Mouse (Mus musculus): ENCODE data around the gene Gucy1a1. TPM values are rescaled to one million over a fixed set of nuclear protein-coding genes. Genes with fewer than 3 reads are reported as not detected.

Gucy1a1 gene
- polyA plus RNA-seq, 2 experiments = 6.7 to 12.3 TPM

DNA sequence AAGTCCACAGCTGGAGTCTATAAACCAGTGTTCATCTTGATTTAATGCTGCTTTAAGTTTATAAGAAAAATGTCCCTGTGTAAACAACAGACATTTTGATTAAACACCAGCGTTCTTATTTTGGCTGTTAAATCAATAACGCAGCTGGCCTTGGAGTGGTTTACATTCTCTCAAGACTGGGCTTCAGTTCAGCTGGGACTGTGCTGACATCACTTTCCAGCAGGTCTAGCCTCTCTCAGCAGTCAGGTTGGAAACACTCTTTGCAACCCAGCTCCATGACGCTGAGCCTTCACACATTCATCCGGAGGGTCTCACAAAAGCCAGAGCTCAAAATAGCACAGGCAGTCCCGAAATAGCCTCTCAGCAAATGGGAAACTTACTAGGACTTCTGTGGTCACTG, 88.4 kb downstream of the Gucy1a1 start:
- no peaks in the 10 kb centered on the region for H3K27me3 ChIP-seq (ENCODE audit: control insufficient read depth, insufficient read depth, low read length)
- no peak overlapping the region for H3K27ac ChIP-seq (replicated peaks; ENCODE audit: low read depth, low read length)
- no peak overlapping the region for H3K4me3 ChIP-seq (replicated peaks; ENCODE audit: low read length)
- H3K36me3 ChIP-seq (ENCODE audit: control insufficient read depth, insufficient read depth, low read length) = no peaks in the 10 kb centered on the region
- H3K9ac ChIP-seq (ENCODE audit: low read depth, low read length, severe bottlenecking) = no peak overlapping the region
- 40% methylated on average over 5 of the region's 5 CpGs for WGBS
- ATAC-seq (ENCODE audit: low FRiP score, low read depth) = 0 out of 2 replicates have a peak, but pooled peaks have one; percentile 34
- H3K4me1 ChIP-seq (ENCODE audit: control insufficient read depth, insufficient read depth, low read length) = peaks cover 3% of the 10 kb centered on the region; the same call in 1 of the 2 replicates
- TF ChIP-seq POLR2A (IDR thresholded peaks at IDR 0.05; ENCODE audit: borderline replicate concordance, extremely low read depth, insufficient read depth, insufficient read length) = no peak
- no peak overlapping the region for H3K4me2 ChIP-seq (replicated peaks; ENCODE audit: low read depth, low read length, severe bottlenecking)
- H3K9me3 ChIP-seq (ENCODE audit: control insufficient read depth, low read length) = no peaks in the 10 kb centered on the region
- peak; percentile 22 for DNase-seq (ENCODE audit: low spot score)

DNA sequence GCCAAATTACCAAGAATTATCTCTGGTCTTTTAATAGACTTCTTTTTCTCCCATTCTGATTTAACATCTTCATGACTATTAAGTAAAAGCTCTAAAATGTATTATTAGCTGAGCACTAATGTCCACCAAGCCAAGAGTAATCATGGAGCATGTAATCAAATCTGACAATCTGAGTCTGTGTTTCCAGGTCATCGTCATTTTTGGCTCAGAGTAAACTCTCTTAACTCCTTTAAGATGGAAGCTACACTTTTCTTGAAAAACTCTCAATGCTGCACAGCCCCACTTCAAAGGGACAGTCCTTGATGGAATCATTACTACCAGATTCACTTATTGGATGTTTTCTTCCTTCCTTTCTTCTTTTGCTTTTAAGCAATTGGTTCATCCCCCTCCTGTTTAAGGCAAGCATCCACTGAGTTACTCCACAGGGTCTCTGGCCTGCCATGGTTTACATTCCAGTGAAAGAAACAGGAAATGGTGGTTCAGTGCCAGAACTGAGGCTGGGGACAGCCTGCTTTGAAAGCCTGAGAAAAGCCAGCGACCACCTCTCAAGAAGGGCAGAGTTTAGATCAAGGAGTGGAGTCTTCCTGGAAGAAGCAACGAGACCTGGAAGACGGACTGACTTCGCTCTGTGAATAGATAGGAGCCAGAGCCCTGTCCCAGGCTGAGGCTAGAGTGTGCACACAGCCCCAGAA, 91.2 kb downstream of the Gucy1a1 start:
- Histone ChIP-seq H3K9me3 (ENCODE audit: control insufficient read depth, low read length) (no peaks in the 10 kb centered on the region), H3K36me3 (ENCODE audit: control insufficient read depth, insufficient read depth, low read length) (no peaks in the 10 kb centered on the region), H3K27me3 (ENCODE audit: control insufficient read depth, insufficient read depth, low read length) (no peaks in the 10 kb centered on the region), H3K27ac (replicated peaks; ENCODE audit: low read depth, low read length) (no peak overlapping the region), H3K4me2 (replicated peaks; ENCODE audit: low read depth, low read length, severe bottlenecking) (no peak overlapping the region), H3K4me1 (ENCODE audit: control insufficient read depth, insufficient read depth, low read length) (peaks cover 5% of the 10 kb centered on the region; the same call in 1 of the 2 replicates), H3K4me3 (replicated peaks; ENCODE audit: low read length) (no peak overlapping the region), H3K9ac (ENCODE audit: low read depth, low read length, severe bottlenecking) (no peak overlapping the region)
- DNase-seq (ENCODE audit: low spot score) (no peak), ATAC-seq (ENCODE audit: low FRiP score, low read depth) (no peak)
- no peak for TF ChIP-seq POLR2A (IDR thresholded peaks at IDR 0.05; ENCODE audit: borderline replicate concordance, extremely low read depth, insufficient read depth, insufficient read length)
- WGBS = 41% methylated on average over 5 of the region's 5 CpGs

DNA sequence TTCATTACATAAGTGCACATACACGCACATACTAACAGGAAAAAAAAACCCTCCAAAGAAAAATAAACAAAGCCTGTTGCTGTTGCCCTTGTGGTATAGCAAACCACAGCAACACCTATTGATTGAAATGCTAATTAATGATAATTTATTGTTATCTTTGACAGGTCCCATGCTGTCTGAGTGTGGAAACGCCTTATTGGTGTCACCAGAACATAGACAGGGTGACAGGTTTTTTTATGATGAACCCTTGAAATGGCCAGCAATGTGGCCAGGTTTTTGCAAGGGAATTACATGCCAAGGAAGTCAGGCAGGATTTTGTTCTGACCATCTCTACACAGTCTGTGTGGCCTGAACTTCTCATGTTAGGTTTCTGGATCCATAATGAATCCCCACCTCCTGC, 93.6 kb downstream of the Gucy1a1 start:
- ATAC-seq (ENCODE audit: low FRiP score, low read depth) = no peak
- TF ChIP-seq POLR2A (IDR thresholded peaks at IDR 0.05; ENCODE audit: borderline replicate concordance, extremely low read depth, insufficient read depth, insufficient read length) = no peak
- no peak for DNase-seq (ENCODE audit: low spot score)
- H3K27ac ChIP-seq (replicated peaks; ENCODE audit: low read depth, low read length) = 0 out of 2 replicates have a peak overlapping the region, but pooled peaks have one; percentile 2
- 43% methylated on average over 2 of the region's 2 CpGs for WGBS
- H3K9ac ChIP-seq (ENCODE audit: low read depth, low read length, severe bottlenecking) = no peak overlapping the region
- H3K36me3 ChIP-seq (ENCODE audit: control insufficient read depth, insufficient read depth, low read length) = no peaks in the 10 kb centered on the region
- H3K27me3 ChIP-seq (ENCODE audit: control insufficient read depth, insufficient read depth, low read length) = no peaks in the 10 kb centered on the region
- peaks cover 12% of the 10 kb centered on the region; the same call in 1 of the 2 replicates for H3K4me1 ChIP-seq (ENCODE audit: control insufficient read depth, insufficient read depth, low read length)
- H3K9me3 ChIP-seq (ENCODE audit: control insufficient read depth, low read length) = no peaks in the 10 kb centered on the region
- no peak overlapping the region for H3K4me2 ChIP-seq (replicated peaks; ENCODE audit: low read depth, low read length, severe bottlenecking)
- no peak overlapping the region for H3K4me3 ChIP-seq (replicated peaks; ENCODE audit: low read length)

DNA sequence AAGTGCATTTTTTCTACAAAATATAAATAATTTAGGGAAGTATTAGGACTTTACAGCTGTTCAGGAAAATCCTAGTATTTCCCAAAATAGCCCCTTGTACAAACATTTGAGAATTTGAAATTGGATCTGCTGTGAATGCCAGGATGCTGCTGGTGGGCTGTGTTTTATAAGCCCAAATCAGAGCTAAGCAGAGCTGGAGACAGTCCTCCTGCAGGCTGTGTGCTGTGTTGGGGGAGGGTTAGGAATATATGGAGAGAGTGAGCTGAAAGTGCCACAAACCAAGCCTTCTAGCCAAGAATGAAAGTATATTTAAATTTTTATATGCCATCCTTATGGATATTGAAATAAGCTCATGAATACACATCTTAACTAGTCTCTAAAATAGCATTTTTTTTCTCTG, 94.1 kb downstream of the Gucy1a1 start:
- DNase-seq (ENCODE audit: low spot score) = peak; percentile 41
- ATAC-seq (ENCODE audit: low FRiP score, low read depth) = 0 out of 2 replicates have a peak, but pooled peaks have one; percentile 51

DNA sequence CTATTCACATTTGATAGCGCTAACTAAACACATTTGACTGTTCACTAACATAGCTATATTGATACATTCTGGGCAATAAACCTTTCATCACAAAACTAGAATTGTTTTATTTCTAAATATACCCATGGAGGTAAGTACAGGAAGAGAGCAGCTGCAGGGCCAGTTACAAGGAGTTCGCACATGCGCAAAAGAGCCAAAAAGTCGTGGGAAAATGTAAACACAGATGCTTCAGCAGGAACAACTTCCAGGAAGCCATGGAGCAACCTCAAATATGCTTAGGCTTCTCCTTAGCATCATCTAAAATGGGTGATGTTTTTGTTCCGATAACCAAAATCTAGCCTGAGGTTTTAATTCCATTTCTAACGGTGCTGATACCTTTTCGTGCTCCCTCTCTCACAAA, 96.9 kb downstream of the Gucy1a1 start:
- Histone ChIP-seq H3K4me1 (ENCODE audit: control insufficient read depth, insufficient read depth, low read length) (peaks cover 12% of the 10 kb centered on the region; the same call in 1 of the 2 replicates), H3K27me3 (ENCODE audit: control insufficient read depth, insufficient read depth, low read length) (no peaks in the 10 kb centered on the region), H3K27ac (replicated peaks; ENCODE audit: low read depth, low read length) (0 out of 2 replicates have a peak overlapping the region, but pooled peaks have one; percentile 28), H3K9me3 (ENCODE audit: control insufficient read depth, low read length) (no peaks in the 10 kb centered on the region), H3K36me3 (ENCODE audit: control insufficient read depth, insufficient read depth, low read length) (no peaks in the 10 kb centered on the region), H3K9ac (ENCODE audit: low read depth, low read length, severe bottlenecking) (peak overlapping the region; percentile 13; the same call in 1 of the 2 replicates), H3K4me2 (replicated peaks; ENCODE audit: low read depth, low read length, severe bottlenecking) (peak overlapping the region; percentile 25), H3K4me3 (replicated peaks; ENCODE audit: low read length) (no peak overlapping the region)
- WGBS = 44% methylated on average over 7 of the region's 7 CpGs
- no peak for TF ChIP-seq POLR2A (IDR thresholded peaks at IDR 0.05; ENCODE audit: borderline replicate concordance, extremely low read depth, insufficient read depth, insufficient read length)
- peak; percentile 34 for DNase-seq (ENCODE audit: low spot score)
- no peak for ATAC-seq (ENCODE audit: low FRiP score, low read depth)

More for the DNA sequence above, 94.1 kb downstream of the Gucy1a1 start:
- H3K4me1 ChIP-seq (ENCODE audit: control insufficient read depth, insufficient read depth, low read length) = peaks cover 12% of the 10 kb centered on the region; the same call in 1 of the 2 replicates
- no peak overlapping the region for H3K9ac ChIP-seq (ENCODE audit: low read depth, low read length, severe bottlenecking)
- H3K36me3 ChIP-seq (ENCODE audit: control insufficient read depth, insufficient read depth, low read length) = no peaks in the 10 kb centered on the region
- no peaks in the 10 kb centered on the region for H3K9me3 ChIP-seq (ENCODE audit: control insufficient read depth, low read length)
- no peak overlapping the region for H3K4me2 ChIP-seq (replicated peaks; ENCODE audit: low read depth, low read length, severe bottlenecking)
- H3K27me3 ChIP-seq (ENCODE audit: control insufficient read depth, insufficient read depth, low read length) = no peaks in the 10 kb centered on the region
- no peak overlapping the region for H3K4me3 ChIP-seq (replicated peaks; ENCODE audit: low read length)
- H3K27ac ChIP-seq (replicated peaks; ENCODE audit: low read depth, low read length) = no peak overlapping the region
- TF ChIP-seq POLR2A (IDR thresholded peaks at IDR 0.05; ENCODE audit: borderline replicate concordance, extremely low read depth, insufficient read depth, insufficient read length) = no peak

All from limb, embryonic 14.5 days (tissue).